In genomic region chr4:46574024-46574753, GRCm38 (mm10) we compare ENCODE assay signal across 13 mouse cellular contexts. TPM values are rescaled to one million over a fixed set of nuclear protein-coding genes. Genes with fewer than 3 reads are reported as not detected.
A peak's percentile ranks its signal among the peaks of the same experiment; 100 is the strongest.
DNase-seq lines count a peak whose midpoint lies in the region; ATAC-seq and TF ChIP-seq lines count a peak whose summit lies in the region.
"Had no signal": no experiment of that assay in that cellular context is flagged by ENCODE, and none has a peak within 500 bp of the region (broad histone marks: within the 10 kb centered on the region; RNA-seq: fewer than 3 reads in every experiment).

No protein-coding gene starts in this region.

- H3K4me1 ChIP-seq in hindbrain, postnatal 0 days (ENCODE audit: insufficient read depth, low read length): 0 out of 2 replicates have a peak, but pooled peaks cover 5% of the 10 kb centered on the region
- no peaks in the 10 kb centered on the region for H3K4me1 ChIP-seq in hindbrain, embryonic 14.5 days (replicated peaks; ENCODE audit: control insufficient read depth, insufficient read depth, low read length)
- peaks cover 28 to 45% of the 10 kb centered on the region in 2 experiments for H3K4me1 ChIP-seq in CH12.LX (ENCODE audit: control insufficient read depth in 1 of 2, insufficient read depth in 2 of 2)
- H3K4me1 ChIP-seq in liver, embryonic 15.5 days (replicated peaks): peaks cover 9% of the 10 kb centered on the region; the same call in 1 of the 2 replicates

- 63% methylated on average over 9 of the region's 9 CpGs for WGBS in hindbrain, postnatal 0 days
- WGBS in hindbrain, embryonic 14.5 days: 64% methylated on average over 9 of the region's 9 CpGs
- WGBS in liver, embryonic 15.5 days (ENCODE audit: insufficient replicate concordance): 34% methylated on average over 9 of the region's 9 CpGs

- H3K4me3 ChIP-seq in hindbrain, postnatal 0 days (ENCODE audit: low read length): no peak overlapping the region
- no peak overlapping the region for H3K4me3 ChIP-seq in hindbrain, embryonic 14.5 days (replicated peaks; ENCODE audit: low read length)
- H3K4me3 ChIP-seq in CH12.LX (replicated peaks in 1 of 3; ENCODE audit: low read depth in 2 of 3, low read length in 2 of 3, poor library complexity in 1 of 3): peak overlapping the region; percentile 7 to 29 (median 15)
- H3K4me3 ChIP-seq in liver, embryonic 15.5 days (replicated peaks): no peak overlapping the region
- no peak overlapping the region for H3K4me3 ChIP-seq in left cerebral cortex, adult 2 months
- H3K4me3 ChIP-seq: forebrain, embryonic 10.5 days had no signal

- no peaks in the 10 kb centered on the region for H3K36me3 ChIP-seq in hindbrain, postnatal 0 days (ENCODE audit: insufficient read depth, low read length)
- no peaks in the 10 kb centered on the region for H3K36me3 ChIP-seq in hindbrain, embryonic 14.5 days (replicated peaks; ENCODE audit: control insufficient read depth, insufficient read depth)
- H3K36me3 ChIP-seq in CH12.LX (replicated peaks in 1 of 2; ENCODE audit: control insufficient read depth in 1 of 2, insufficient read depth in 1 of 2, low read length in 1 of 2): peaks cover 18 to 20% of the 10 kb centered on the region in 2 experiments
- H3K36me3 ChIP-seq in liver, embryonic 15.5 days (replicated peaks): no peaks in the 10 kb centered on the region
- H3K36me3 ChIP-seq: forebrain, embryonic 10.5 days had no signal

- TF ChIP-seq EP300 in CH12.LX (IDR thresholded peaks at IDR 0.05; ENCODE audit: low read length): no peak; the same call in 1 of the 2 replicates

- in situ Hi-C loops in CH12.LX (cut with MboI; ENCODE audit: low pct_ligation_motif_present, low pct_unique_long_range_greater_than_20kb, low sequenced_read_pairs): no loop called here

- TF ChIP-seq RAD21 in CH12.LX (IDR thresholded peaks at IDR 0.05; ENCODE audit: low read depth, low read length): no peak

- dilution Hi-C loops in CH12.LX (cut with MboI; ENCODE audit: extremely low pct_ligation_motif_present, extremely low pct_unique_long_range_greater_than_20kb, low sequenced_read_pairs): no loop called here

- no peaks in the 10 kb centered on the region for H3K27me3 ChIP-seq in hindbrain, postnatal 0 days (ENCODE audit: insufficient read depth, low read length)
- no peaks in the 10 kb centered on the region for H3K27me3 ChIP-seq in hindbrain, embryonic 14.5 days (ENCODE audit: control insufficient read depth, insufficient read depth, low read length)
- no peaks in the 10 kb centered on the region for H3K27me3 ChIP-seq in CH12.LX (replicated peaks)
- H3K27me3 ChIP-seq in liver, embryonic 15.5 days: no peaks in the 10 kb centered on the region

- TF ChIP-seq POLR2A in CH12.LX (IDR thresholded peaks at IDR 0.05; ENCODE audit: low read depth, low read length): peak; percentile 47

- peaks cover 58% of the 10 kb centered on the region for H3K79me2 ChIP-seq in CH12.LX (replicated peaks; ENCODE audit: control insufficient read depth, extremely low read depth, insufficient read depth, poor library complexity, severe bottlenecking)

- no peak overlapping the region for H3K9ac ChIP-seq in hindbrain, postnatal 0 days (replicated peaks; ENCODE audit: low read length)
- H3K9ac ChIP-seq in hindbrain, embryonic 14.5 days: no peak overlapping the region
- peak overlapping the region; percentile 71 for H3K9ac ChIP-seq in CH12.LX (ENCODE audit: insufficient read depth, low read depth)
- H3K9ac ChIP-seq in liver, embryonic 15.5 days: no peak overlapping the region

- intact Hi-C loops in left cerebral cortex, adult 2 months (cut with DNase I): loop anchor here (1.0 kb wide), 1 partner anchor 11 kb away; no protein-coding TSS in a partner anchor

- peak; percentile 39; the same call in 1 of the 2 replicates for ATAC-seq in hindbrain, postnatal 0 days
- no peak for ATAC-seq in hindbrain, embryonic 14.5 days (ENCODE audit: low FRiP score)
- no peak for ATAC-seq in liver, embryonic 15.5 days (ENCODE audit: insufficient read depth)

- H3K9me3 ChIP-seq in hindbrain, postnatal 0 days (ENCODE audit: low read length): no peaks in the 10 kb centered on the region
- peaks cover 16% of the 10 kb centered on the region for H3K9me3 ChIP-seq in hindbrain, embryonic 14.5 days (ENCODE audit: control insufficient read depth, low read length)
- H3K9me3 ChIP-seq in CH12.LX (replicated peaks; ENCODE audit: low read length): peaks cover 5% of the 10 kb centered on the region
- H3K9me3 ChIP-seq in liver, embryonic 15.5 days (replicated peaks): no peaks in the 10 kb centered on the region

- no peak overlapping the region for H3K4me2 ChIP-seq in hindbrain, postnatal 0 days (ENCODE audit: low read depth, low read length)
- H3K4me2 ChIP-seq in hindbrain, embryonic 14.5 days (replicated peaks): no peak overlapping the region
- H3K4me2 ChIP-seq in CH12.LX (ENCODE audit: insufficient read depth, low read depth, poor library complexity, severe bottlenecking): peak overlapping the region; percentile 98
- H3K4me2 ChIP-seq in liver, embryonic 15.5 days: peak overlapping the region; percentile 23; the same call in 1 of the 2 replicates

- TF ChIP-seq CTCF in hindbrain, postnatal 0 days (IDR thresholded peaks at IDR 0.05; ENCODE audit: low read depth): no peak
- no peak for TF ChIP-seq CTCF in CH12.LX (conservative IDR thresholded peaks at IDR 0.05 in 1 of 2, IDR thresholded peaks at IDR 0.05 in 1 of 2; ENCODE audit: low read depth in 2 of 2, low read length in 2 of 2)
- no peak for TF ChIP-seq CTCF in left cerebral cortex, adult 2 months (IDR thresholded peaks at IDR 0.05)

- DNase-seq in hindbrain, postnatal 0 days (ENCODE audit: low spot score): no peak
- no peak for DNase-seq in hindbrain, embryonic 14.5 days (ENCODE audit: low spot score)
- DNase-seq in CH12.LX (ENCODE audit: extremely low read depth): peak; percentile 67
- peak; percentile 29 for DNase-seq in cerebellum, adult 8-10 months
- no peak for DNase-seq in embryo, embryonic 11 days
- no peak for DNase-seq in adrenal gland, adult (ENCODE audit: inconsistent age in 2 of 2, low spot score in 1 of 2)
- DNase-seq in left cerebral cortex, adult 2 months (ENCODE audit: extremely low spot score in 1 of 2, low spot score in 2 of 2): no peak
- DNase-seq: adrenal gland, postnatal 25 days; layer of hippocampus, postnatal 36 days; spleen, adult 18-20 months; thymus, postnatal 14 days had no signal

- H3K27ac ChIP-seq in hindbrain, postnatal 0 days: no peak overlapping the region
- H3K27ac ChIP-seq in hindbrain, embryonic 14.5 days: no peak overlapping the region
- peak overlapping the region; percentile 99 for H3K27ac ChIP-seq in CH12.LX (ENCODE audit: insufficient read depth, low read depth)
- 0 out of 2 replicates have a peak overlapping the region, but pooled peaks have one; percentile 33 for H3K27ac ChIP-seq in liver, embryonic 15.5 days (replicated peaks)
- H3K27ac ChIP-seq in left cerebral cortex, adult 2 months: no peak overlapping the region
- H3K27ac ChIP-seq: forebrain, embryonic 10.5 days had no signal

TF ChIP-seq in CH12.LX, 34 proteins besides CTCF, POLR2A, EP300 and RAD21:
- TF ChIP-seq MYC (IDR thresholded peaks at IDR 0.05; ENCODE audit: low read depth, low read length) (no peak), TCF12 (IDR thresholded peaks at IDR 0.05; ENCODE audit: low read depth, low read length) (peak; percentile 83; the same call in 1 of the 2 replicates), ETS1 (conservative IDR thresholded peaks at IDR 0.05; ENCODE audit: low read depth, low read length) (peak; percentile 30; the same call in 1 of the 2 replicates), ZMIZ1 (IDR thresholded peaks at IDR 0.05; ENCODE audit: low read depth, low read length) (peak; percentile 14; the same call in 1 of the 2 replicates), SIN3A (IDR thresholded peaks at IDR 0.05; ENCODE audit: low read length) (peak; percentile 68), TBP (conservative IDR thresholded peaks at IDR 0.05; ENCODE audit: low read depth, low read length) (peak; percentile 90), BHLHE40 (IDR thresholded peaks at IDR 0.05; ENCODE audit: low read depth, low read length) (0 out of 2 replicates have a peak, but pooled peaks have one; percentile 5), IRF4 (IDR thresholded peaks at IDR 0.05; ENCODE audit: low read depth, low read length) (0 out of 2 replicates have a peak, but pooled peaks have one; percentile 16), UBTF (IDR thresholded peaks at IDR 0.05; ENCODE audit: low read depth, low read length) (peak; percentile 97), MEF2A (IDR thresholded peaks at IDR 0.05; ENCODE audit: borderline replicate concordance, low read depth, low read length) (no peak), MXI1 (IDR thresholded peaks at IDR 0.05; ENCODE audit: low read depth, low read length) (peak; percentile 64)
TF ChIP-seq in CH12.LX: peak in this region for 9.

RNA-seq across cellular contexts. Expression of gene Coro2a, which starts 27.8 kb away (rescaled TPM):
- 24.5 and 26.7 TPM in 2 replicates for total RNA-seq in hindbrain, postnatal 0 days (2014; rRNA removed)
- polyA plus RNA-seq in hindbrain, postnatal 0 days (2015; fragmentation: Nextera tagmentation; extraction: Ambion mirVana): 5.9 and 6.2 TPM in 2 replicates
- 7.0 and 8.1 TPM in 2 replicates for polyA plus RNA-seq in hindbrain, embryonic 14.5 days (2014; fragmentation: Nextera tagmentation; extraction: Ambion mirVana)
- total RNA-seq in CH12.LX (2012; rRNA removed) (71.4 and 129 TPM in 2 replicates), CH12.LX (2014; rRNA removed) (23.3 and 24.6 TPM in 2 replicates)
- polyA plus RNA-seq in CH12.LX (2012; ENCODE audit: insufficient read length, low read depth): 152 and 223 TPM in 2 replicates
- polyA plus RNA-seq in liver, embryonic 15.5 days (2015; fragmentation: Nextera tagmentation; extraction: Ambion mirVana): 2.9 and 3.2 TPM in 2 replicates
- 10 to 100 TPM; 24.4 to 28.2 TPM for total RNA-seq in left cerebral cortex, adult 2 months (2021)

RNA-seq across cellular contexts. Expression of gene Trim14, which starts 38.2 kb away (rescaled TPM):
- total RNA-seq in hindbrain, postnatal 0 days (2014; rRNA removed): 1.5 and 3.0 TPM in 2 replicates
- 1.2 and 1.7 TPM in 2 replicates for polyA plus RNA-seq in hindbrain, postnatal 0 days (2015; fragmentation: Nextera tagmentation; extraction: Ambion mirVana)
- 1.7 and 2.2 TPM in 2 replicates for polyA plus RNA-seq in hindbrain, embryonic 14.5 days (2014; fragmentation: Nextera tagmentation; extraction: Ambion mirVana)
- total RNA-seq in CH12.LX (2012; rRNA removed) (24.4 and 26.5 TPM in 2 replicates), CH12.LX (2014; rRNA removed) (11.6 and 13.8 TPM in 2 replicates)
- polyA plus RNA-seq in CH12.LX (2012; ENCODE audit: insufficient read length, low read depth): 26.0 and 35.4 TPM in 2 replicates
- 7.4 and 9.3 TPM in 2 replicates for polyA plus RNA-seq in liver, embryonic 15.5 days (2015; fragmentation: Nextera tagmentation; extraction: Ambion mirVana)
- total RNA-seq in left cerebral cortex, adult 2 months (2021): 1 to 10 TPM in 1 of 2 experiments, under 1 TPM in 1; 0.72 to 1.1 TPM

Comparison
In these comparisons a context has a peak if more than half of its experiments do, and no peak if none do; other contexts are left out.
1. DNase-seq: peak in CH12.LX (single experiment) and cerebellum, adult 8-10 months (single experiment); none in hindbrain, postnatal 0 days (single experiment), hindbrain, embryonic 14.5 days (single experiment), embryo, embryonic 11 days (single experiment), adrenal gland, adult (0 of 2) and left cerebral cortex, adult 2 months (0 of 2).
2. H3K27ac ChIP-seq: peak in CH12.LX (single experiment) and liver, embryonic 15.5 days (single experiment); none in hindbrain, postnatal 0 days (single experiment), hindbrain, embryonic 14.5 days (single experiment) and left cerebral cortex, adult 2 months (single experiment).
3. H3K4me2 ChIP-seq: peak in CH12.LX (single experiment) and liver, embryonic 15.5 days (single experiment); none in hindbrain, postnatal 0 days (single experiment) and hindbrain, embryonic 14.5 days (single experiment).
4. H3K4me3 ChIP-seq: peak in CH12.LX (3 of 3); none in hindbrain, postnatal 0 days (single experiment), hindbrain, embryonic 14.5 days (single experiment), liver, embryonic 15.5 days (single experiment) and left cerebral cortex, adult 2 months (single experiment).
5. RNA of gene Coro2a, which starts 27.8 kb away (polyA plus RNA-seq): 152 to 223 TPM in CH12.LX; 7.0 to 8.1 TPM in hindbrain, embryonic 14.5 days, 5.9 to 6.2 TPM in hindbrain, postnatal 0 days and 2.9 to 3.2 TPM in liver, embryonic 15.5 days; every median in the first group is over 10 times any median in the second.